Mouse (Mus musculus) adrenal gland, postnatal 36 days (tissue): Measurements from ENCODE around the gene Spata17. TPM values are rescaled to one million over a fixed set of nuclear protein-coding genes. Genes with fewer than 3 reads are reported as not detected.

Source experiments
- DNase-seq, 2 experiments: peaks; one replicate each; pipeline ENCODE4 v3.0.0; 2021; ENCODE audit warnings: mixed read lengths in 1 of 2
- total RNA-seq, 2 experiments: library from RNA; stranded (reverse); gene quantifications; 2 replicates each; pipeline ENCODE4 v1.2.3; 2021

Gene Spata17
- total RNA-seq, 2 experiments from 2014 or later = 0.60 to 0.82 TPM

- no peak for DNase-seq
Observed at GRCm38 (mm10) chr1:186997596-186998304, 217.5 kb downstream of the Spata17 start.

Other genes starting within 250 kb of the Spata17 start
- not detected for gene D1Pas1, start 248.0 kb downstream of the Spata17 start, total RNA-seq
- gene Gpatch2, start within 50 bp of the Spata17 start, total RNA-seq = 10 to 100 TPM; 22.9 to 26.3 TPM